Mouse (Mus musculus) intestine, embryonic 14.5 days (tissue): ENCODE measurements at regions not wholly inside any gene's neighbourhood (a gene's known extent, or its start where the extent isn't known, plus 50 kb on each side); places are given as distances from the start of the nearest gene placed in this dataset.

ENCODE experiments used
- ATAC-seq: fragments of 200-750 bp; cut with Nextera tagmentation; replicated peaks from 2 replicates; pipeline ENCODE4 v1.8.0; 2017; ENCODE audit warnings: low read depth, moderate number of reproducible peaks, moderate TSS enrichment, moderate library complexity; ENCODE audit not compliant: low FRiP score, low TSS enrichment
- DNase-seq: peaks from one replicate; pipeline ENCODE4 v3.0.0-alpha.2; 2018; ENCODE audit warnings: low spot score
- H3K27ac ChIP-seq: fragments of 300-500 bp; sonication (generic); 2 replicates; pipeline ENCODE4 v1.5.1; 2014; ENCODE audit warnings: low read depth, mild to moderate bottlenecking, control low read depth
- H3K27me3 ChIP-seq: fragments of 300-500 bp; sonication (generic); replicated peaks from 2 replicates; pipeline ENCODE4 v1.6.1; 2014; ENCODE audit warnings: low read length, control low read depth; ENCODE audit not compliant: control insufficient read depth, insufficient read depth
- H3K36me3 ChIP-seq: fragments of 300-500 bp; sonication (generic); 2 replicates; pipeline ENCODE4 v1.6.1; 2014; ENCODE audit warnings: low read length, control low read depth; ENCODE audit not compliant: control insufficient read depth, insufficient read depth
- H3K4me1 ChIP-seq: fragments of 300-500 bp; sonication (generic); replicated peaks from 2 replicates; pipeline ENCODE4 v1.6.1; 2014; ENCODE audit warnings: low read length, control low read depth, mixed read lengths; ENCODE audit not compliant: control insufficient read depth, insufficient read depth
- H3K4me2 ChIP-seq: fragments of 300-500 bp; sonication (generic); 2 replicates; pipeline ENCODE4 v1.6.1; 2014; ENCODE audit warnings: low read length
- H3K4me3 ChIP-seq: fragments of 300-500 bp; sonication (generic); 2 replicates; pipeline ENCODE4 v1.5.1; 2014; ENCODE audit warnings: low read depth, low read length, control low read depth, mixed read lengths
- H3K9ac ChIP-seq: fragments of 300-500 bp; sonication (generic); 2 replicates; pipeline ENCODE4 v1.6.1; 2014; ENCODE audit warnings: mild to moderate bottlenecking, low read length
- H3K9me3 ChIP-seq: fragments of 300-500 bp; sonication (generic); 2 replicates; pipeline ENCODE4 v1.6.1; 2016; ENCODE audit warnings: low read length, control low read depth; ENCODE audit not compliant: control insufficient read depth
- WGBS: fragments of 180-500 bp; shearing (Covaris S2); extraction: QIAGEN DNeasy Blood & Tissue Kit; methylation state at CpG from one replicate; pipeline ENCODE4 v1.1.7; 2014; 5-methylcytosine and 5-hydroxymethylcytosine counted together

DNA sequence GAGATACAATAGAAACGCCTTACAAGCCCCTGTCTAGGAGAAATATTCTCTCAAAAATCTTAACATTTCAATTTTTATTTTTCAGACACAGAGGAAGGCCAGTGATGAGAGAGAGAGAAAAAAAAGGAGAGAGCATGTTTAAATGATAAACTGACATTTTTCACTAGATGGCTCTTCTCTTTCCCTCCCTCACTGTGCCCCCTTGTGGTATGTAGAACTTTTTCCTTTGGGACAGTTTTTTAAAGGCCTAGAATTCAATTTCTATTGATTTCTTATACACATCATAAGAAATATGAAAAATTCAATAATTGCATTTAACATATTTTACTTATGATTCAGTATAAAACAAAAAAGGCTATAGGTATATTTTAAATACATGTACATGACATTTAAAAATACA is 454.5 kb upstream of the Gje1 start:
- Histone ChIP-seq H3K27ac (no peak overlapping the region), H3K4me1 (no peaks in the 10 kb centered on the region), H3K4me3 (no peak overlapping the region), H3K9me3 (no peaks in the 10 kb centered on the region), H3K27me3 (no peaks in the 10 kb centered on the region), H3K4me2 (no peak overlapping the region), H3K9ac (no peak overlapping the region), H3K36me3 (no peaks in the 10 kb centered on the region)
- 81% methylated on average over 1 of the region's 1 CpGs for WGBS
- ATAC-seq (no peak), DNase-seq (no peak)

DNA sequence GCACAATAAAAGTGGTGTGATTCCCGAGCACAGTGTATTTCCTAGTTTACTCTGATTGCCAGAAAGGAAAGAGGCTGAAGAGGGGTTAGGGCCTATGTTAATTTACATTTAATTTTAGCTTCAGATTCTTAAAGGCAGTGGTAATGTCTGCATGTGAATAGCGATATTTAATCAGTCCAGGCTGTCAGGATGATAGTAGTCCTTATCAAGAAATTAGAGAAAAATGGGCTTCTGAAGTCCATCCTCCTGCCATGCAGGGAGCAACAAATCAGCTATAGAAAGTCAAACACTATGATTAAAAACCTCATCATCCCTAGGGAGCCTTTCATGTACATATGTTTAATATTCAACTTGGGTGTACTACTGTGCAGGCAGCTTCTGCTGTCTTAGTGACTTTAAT is 422.7 kb upstream of the Gje1 start:
- DNase-seq (no peak), ATAC-seq (no peak)
- Histone ChIP-seq H3K9me3 (no peaks in the 10 kb centered on the region), H3K36me3 (no peaks in the 10 kb centered on the region), H3K9ac (no peak overlapping the region), H3K27ac (no peak overlapping the region), H3K27me3 (no peaks in the 10 kb centered on the region), H3K4me3 (no peak overlapping the region), H3K4me2 (no peak overlapping the region), H3K4me1 (no peaks in the 10 kb centered on the region)
- 73% methylated on average over 2 of the region's 2 CpGs for WGBS
